Mouse (Mus musculus) urinary bladder, adult 2 months (tissue): Measurements from ENCODE around the gene Upf3b. TPM values are rescaled to one million over a fixed set of nuclear protein-coding genes. Genes with fewer than 3 reads are reported as not detected.
A peak's percentile ranks its signal among the peaks of the same experiment; 100 is the strongest.
"Not testable (repeated sequence)": the region's sequence is repeated elsewhere in the genome, so short reads cannot be mapped to it uniquely, and the experiment has no call there.

Experiments
- DNase-seq: peaks from one replicate; pipeline ENCODE4 v3.0.0; 2022; ENCODE audit warnings: low spot score
- polyA plus RNA-seq: library from polyadenylated mRNA; depleted of rRNA; stranded (reverse); fragments of >200 nt; gene quantifications from 2 replicates; pipeline ENCODE4 v1.2.3, GENCODE M21; 2012; rRNA removed

The Upf3b gene
- 30.7 and 32.1 TPM in 2 replicates for polyA plus RNA-seq

DNA sequence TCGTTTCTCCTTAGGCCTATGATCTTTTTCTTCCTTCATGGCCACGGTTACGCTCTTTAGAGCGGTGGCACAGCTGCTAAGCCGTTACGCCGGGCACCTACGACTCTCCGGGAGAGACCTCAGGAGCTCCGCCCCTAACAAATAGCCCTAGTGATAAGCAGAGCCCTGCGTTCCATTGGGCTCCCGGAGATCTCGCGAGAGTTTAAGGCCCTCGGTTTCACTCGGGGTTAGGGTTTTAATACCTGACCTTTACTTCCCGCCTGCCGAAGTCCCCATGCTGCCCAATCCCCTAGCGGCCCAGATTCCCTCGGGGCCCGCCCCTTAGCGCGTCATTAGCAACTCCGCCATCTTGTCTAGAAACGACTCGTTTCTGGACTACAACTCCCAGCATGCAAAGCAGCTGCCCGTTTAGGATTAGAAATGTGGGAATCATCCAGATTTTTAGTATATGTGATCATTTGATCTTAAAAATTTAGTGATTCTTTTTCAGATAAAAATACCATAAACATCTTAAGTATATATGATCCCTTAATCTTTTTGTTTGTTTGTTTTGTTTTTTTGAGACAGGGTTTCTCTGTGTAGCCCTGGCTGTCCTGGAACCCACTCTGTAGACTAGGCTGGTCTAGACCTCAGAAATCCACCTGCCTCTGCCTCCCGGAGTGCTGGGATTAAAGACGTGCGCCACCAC, at the start of gene Upf3b:
Upf3b (minus strand) TSS at position 130 of the 688 bp plus-strand sequence.
- peak; percentile 52 for DNase-seq

GRCm38 (mm10) chrX:37157839-37158238, 47.7 kb upstream of the Upf3b start:
- DNase-seq: no peak

DNA sequence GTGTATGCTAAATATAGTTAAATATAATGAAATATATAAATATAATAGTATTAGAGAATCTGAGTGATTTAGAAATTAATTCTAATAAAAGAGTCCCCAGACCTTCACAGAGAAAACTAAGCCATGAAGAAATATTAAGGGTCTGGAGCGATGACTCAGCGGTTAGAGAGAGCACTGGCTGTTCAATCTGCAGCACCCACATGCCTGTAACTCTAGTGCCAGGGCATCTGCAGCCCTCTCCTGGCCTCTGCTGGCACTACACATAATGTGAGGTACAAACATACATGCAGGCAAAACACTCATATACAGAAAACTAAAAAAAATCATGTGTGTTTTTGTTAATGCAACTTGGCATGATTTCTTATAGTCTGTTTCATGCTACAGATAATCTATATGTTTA, 34.8 kb upstream of the Upf3b start:
- DNase-seq: no peak

- not testable (repeated sequence) for DNase-seq
These were observed 34.4 kb upstream of the Upf3b start for GRCm38 (mm10) chrX:37144498-37144897.

DNA sequence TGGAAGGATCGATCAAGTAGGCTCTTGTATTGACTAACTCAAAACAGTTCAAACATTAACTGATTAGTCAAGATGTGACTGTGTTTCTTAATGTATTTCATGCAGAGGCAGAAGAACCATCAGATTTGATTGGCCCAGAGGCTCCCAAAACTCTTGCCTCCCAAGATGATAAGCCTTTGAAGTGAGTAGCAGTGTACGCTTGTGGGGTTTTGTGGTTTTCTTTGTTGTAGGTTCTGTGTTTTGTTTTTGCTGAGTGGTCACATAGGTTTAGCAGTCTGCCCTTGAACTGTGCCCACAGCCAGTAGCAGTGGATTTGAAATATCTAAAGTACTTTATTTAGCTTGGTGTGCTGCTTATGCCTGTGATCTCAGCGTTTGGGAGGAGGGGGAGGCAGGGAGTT, 31.6 kb upstream of the Upf3b start:
- DNase-seq: no peak

GRCm38 (mm10) chrX:37126671-37127358, 16.7 kb upstream of the Upf3b start, which contains the start of gene Nkap:
Nkap (plus strand) TSS chrX:37126795.
- DNase-seq: peak; percentile 36

GRCm38 (mm10) chrX:37125511-37125910, 15.4 kb upstream of the Upf3b start:
- DNase-seq: no peak

DNA sequence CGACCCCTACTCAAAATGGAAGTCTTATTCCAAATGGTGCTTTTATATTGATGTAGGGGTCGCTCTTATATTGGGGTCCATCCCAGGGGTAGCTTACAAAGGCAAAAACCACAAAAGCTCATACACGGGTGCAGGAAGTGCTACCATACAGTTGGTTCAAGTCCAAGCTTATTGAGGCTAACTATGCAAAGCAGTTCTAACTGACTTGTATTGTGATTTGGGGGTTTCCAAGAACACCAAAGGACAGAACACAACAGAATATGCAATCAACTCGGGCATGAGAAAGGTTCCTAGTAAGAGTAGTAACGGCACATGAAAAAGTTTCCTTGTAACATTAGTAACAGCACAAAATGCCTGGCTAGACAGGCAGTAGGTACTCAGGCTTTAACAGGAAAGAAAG, 10.1 kb upstream of the Upf3b start:
- DNase-seq: no peak

- no peak for DNase-seq
These were observed 9.5 kb upstream of the Upf3b start for GRCm38 (mm10) chrX:37119585-37119984.

DNA sequence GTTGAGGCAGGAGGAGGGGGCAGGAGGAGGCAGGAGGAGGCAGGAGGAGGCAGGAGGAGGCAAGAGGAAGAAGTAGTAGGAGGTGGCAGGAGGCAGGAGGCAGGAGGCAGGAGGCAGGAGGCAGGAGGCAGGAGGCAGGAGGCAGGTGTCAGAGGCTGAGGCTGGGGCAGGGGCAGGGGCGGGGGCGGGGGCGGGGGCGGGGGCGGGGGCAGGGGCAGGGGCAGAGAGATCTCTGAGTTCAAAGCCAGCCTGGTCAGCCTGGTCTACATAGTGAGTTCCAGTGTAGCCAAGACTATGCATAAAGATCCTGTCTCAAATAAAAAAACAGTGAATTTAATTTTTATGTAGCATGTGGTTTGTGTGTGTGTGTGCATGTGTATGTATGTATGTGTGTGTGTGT, 7.0 kb upstream of the Upf3b start:
- no peak for DNase-seq

DNA sequence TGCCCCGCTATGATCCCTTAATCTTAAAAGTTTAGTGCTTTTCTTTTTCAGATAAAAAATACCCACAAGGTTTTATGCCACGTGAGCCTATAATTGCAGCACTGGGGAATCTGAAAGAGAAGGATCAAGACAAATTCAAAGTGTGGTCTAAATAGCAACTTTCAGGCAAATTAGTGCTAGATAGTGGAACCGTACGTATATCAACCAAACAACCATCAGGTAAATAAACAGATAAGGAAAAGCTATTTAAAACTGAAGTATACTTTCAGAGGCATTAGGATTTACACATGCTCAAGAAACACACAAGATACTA, 715 bp upstream of the Upf3b start:
- no peak for DNase-seq

- DNase-seq: no peak
These were observed 463 bp downstream of the Upf3b start for GRCm38 (mm10) chrX:37109526-37110192.

DNA sequence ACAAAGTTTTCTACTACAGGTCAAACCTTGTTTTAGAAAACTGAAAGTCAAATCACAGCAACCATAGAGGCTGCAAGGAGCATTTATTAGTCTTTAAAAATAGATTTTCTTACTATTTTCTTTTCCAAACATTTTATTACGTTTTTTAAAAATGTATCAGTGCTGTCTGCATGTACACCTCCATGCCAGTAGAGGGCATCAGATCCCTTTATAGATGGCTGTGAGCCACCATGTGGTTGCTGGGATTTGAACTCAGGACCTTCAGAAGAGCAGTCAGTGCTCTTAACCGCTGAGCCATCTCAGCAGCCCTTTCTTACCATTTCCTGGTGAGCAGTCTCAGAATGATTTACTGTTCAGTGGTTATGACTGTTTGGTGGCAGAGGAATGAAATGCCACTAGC, 6.3 kb downstream of the Upf3b start:
- no peak for DNase-seq

GRCm38 (mm10) chrX:37098681-37099080, 11.4 kb downstream of the Upf3b start:
- DNase-seq: no peak

GRCm38 (mm10) chrX:37095106-37095768, 14.9 kb downstream of the Upf3b start:
- DNase-seq: no peak

GRCm38 (mm10) chrX:37091457-37091856, 18.7 kb downstream of the Upf3b start:
- DNase-seq: no peak

GRCm38 (mm10) chrX:37088778-37089177, 21.3 kb downstream of the Upf3b start:
- DNase-seq: no peak

DNA sequence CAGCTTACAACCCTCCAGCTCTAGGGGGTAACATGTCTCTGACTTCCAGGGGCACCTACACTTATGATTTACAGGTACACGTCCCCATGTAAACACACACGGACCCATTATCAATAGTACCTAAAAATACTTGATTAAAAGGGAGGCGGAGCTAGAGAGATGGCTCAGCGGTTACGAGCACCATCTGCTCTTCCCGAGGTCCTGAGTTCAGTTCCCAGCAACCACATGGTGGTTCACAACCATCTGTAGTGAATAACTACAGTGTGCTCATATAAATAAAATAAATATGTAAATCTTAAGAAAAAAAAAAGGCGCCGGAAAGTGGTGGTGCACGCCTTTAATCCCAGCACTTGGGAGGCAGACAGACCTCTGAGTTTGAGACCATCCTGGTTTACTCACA, 24.5 kb downstream of the Upf3b start:
- DNase-seq: no peak

- DNase-seq: peak; percentile 60
These were observed 25.0 kb downstream of the Upf3b start, which contains the start of gene Rpl39 for GRCm38 (mm10) chrX:37084927-37085660. Rpl39 (minus strand) TSS chrX:37085402.

- DNase-seq: no peak
These were observed 25.7 kb downstream of the Upf3b start for GRCm38 (mm10) chrX:37084318-37084926.

- no peak for DNase-seq
These were observed 28.9 kb downstream of the Upf3b start for GRCm38 (mm10) chrX:37081194-37081593.
